Mouse (Mus musculus) lung, postnatal 0 days (tissue): Measurements from ENCODE around the gene Nfkbib. TPM values are rescaled to one million over a fixed set of nuclear protein-coding genes. Genes with fewer than 3 reads are reported as not detected.

ENCODE experiments used
- ATAC-seq: fragments of 200-750 bp; cut with Nextera tagmentation; 2 replicates; pipeline ENCODE4 v1.8.0; 2017; ENCODE audit warnings: moderate library complexity
- DNase-seq: peaks from one replicate; pipeline ENCODE4 v3.0.0-alpha.2; 2016; ENCODE audit warnings: low spot score
- H3K27ac ChIP-seq: fragments of 300-500 bp; sonication (generic); 2 replicates; pipeline ENCODE4 v1.5.1; 2014; ENCODE audit warnings: antibody characterized with exemption, mild to moderate bottlenecking, low read length, mixed read lengths
- H3K27me3 ChIP-seq: fragments of 300-500 bp; sonication (generic); replicated peaks from 2 replicates; pipeline ENCODE4 v1.6.1; 2014; ENCODE audit warnings: low read length, mixed read lengths; ENCODE audit not compliant: insufficient read depth
- H3K36me3 ChIP-seq: fragments of 300-500 bp; sonication (generic); 2 replicates; pipeline ENCODE4 v1.6.1; 2014; ENCODE audit warnings: low read length, mixed read lengths; ENCODE audit not compliant: insufficient read depth
- H3K4me1 ChIP-seq: fragments of 300-500 bp; sonication (generic); 2 replicates; pipeline ENCODE4 v1.6.1; 2014; ENCODE audit warnings: antibody characterized with exemption, low read depth, low read length, mixed read lengths; ENCODE audit not compliant: insufficient read depth
- H3K4me2 ChIP-seq: fragments of 300-500 bp; sonication (generic); replicated peaks from 2 replicates; pipeline ENCODE4 v1.6.1; 2014; ENCODE audit warnings: low read depth, mild to moderate bottlenecking, low read length, moderate library complexity, mixed read lengths
- H3K4me3 ChIP-seq: fragments of 300-500 bp; sonication (generic); 2 replicates; pipeline ENCODE4 v1.5.1; 2014; ENCODE audit warnings: low read depth, low read length
- H3K9ac ChIP-seq: fragments of 300-500 bp; sonication (generic); replicated peaks from 2 replicates; pipeline ENCODE4 v1.6.1; 2014; ENCODE audit warnings: low read depth, mild to moderate bottlenecking
- H3K9me3 ChIP-seq: fragments of 300-500 bp; sonication (generic); 2 replicates; pipeline ENCODE4 v1.6.1; 2016; ENCODE audit warnings: low read length, mixed read lengths
- CTCF ChIP-seq: IDR thresholded peaks from 2 replicates; pipeline ENCODE4 v1.5.1; 2016; ENCODE audit warnings: antibody characterized with exemption, mild to moderate bottlenecking
- EP300 ChIP-seq: IDR thresholded peaks from 2 replicates; pipeline ENCODE4 v1.6.1; 2016; ENCODE audit warnings: antibody characterized with exemption, mild to moderate bottlenecking, control low read depth
- WGBS: fragments of 180-500 bp; shearing (Covaris S2); extraction: QIAGEN DNeasy Blood & Tissue Kit; methylation state at CpG from one replicate; pipeline ENCODE4 v1.1.7; 2014; 5-methylcytosine and 5-hydroxymethylcytosine counted together
- polyA plus RNA-seq: library from polyadenylated mRNA; unstranded; fragments of >200 nt; fragmentation: Nextera tagmentation; extraction: Ambion mirVana; gene quantifications from 2 replicates; pipeline ENCODE4 v1.2.1, GENCODE M21; 2015

Gene Nfkbib
- polyA plus RNA-seq, 1 experiment from 2014 or later: 42.3 TPM

DNA sequence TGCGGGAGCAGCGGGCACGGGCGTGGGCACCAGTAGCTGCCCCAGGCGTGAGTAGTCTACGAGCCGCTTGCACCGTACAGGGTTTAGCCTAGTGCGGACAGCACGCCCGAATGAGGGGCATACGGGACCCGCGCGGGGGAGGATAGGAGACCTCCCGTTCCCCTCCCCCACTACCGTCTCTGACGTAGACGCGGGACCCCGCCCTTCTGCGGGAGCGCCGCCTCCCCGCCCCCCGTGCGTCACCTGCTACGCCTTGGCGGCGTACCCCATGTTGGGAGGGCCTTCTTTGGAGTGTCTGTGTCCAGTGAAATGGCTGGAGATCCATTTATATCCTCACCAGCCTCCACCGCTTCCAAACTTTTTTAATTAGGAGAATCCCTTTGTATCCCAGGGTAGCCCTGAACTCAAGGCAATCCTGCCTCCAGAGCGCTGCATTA is 41.7 kb upstream of the Nfkbib start:
- Histone ChIP-seq H3K9me3 (no peaks in the 10 kb centered on the region), H3K27me3 (no peaks in the 10 kb centered on the region), H3K4me3 (peak overlapping the region; percentile 75), H3K27ac (peak overlapping the region; percentile 100), H3K4me2 (peak overlapping the region; percentile 98), H3K36me3 (peaks cover 8% of the 10 kb centered on the region; the same call in 1 of the 2 replicates), H3K9ac (peak overlapping the region; percentile 83), H3K4me1 (peaks cover 20% of the 10 kb centered on the region; the same call in 1 of the 2 replicates)
- peak; percentile 97 for DNase-seq
- peak; percentile 68 for ATAC-seq
- TF ChIP-seq EP300: peak; percentile 70
- TF ChIP-seq CTCF: no peak; the same call in 1 of the 2 replicates
- 0% methylated on average over 30 of the region's 32 CpGs for WGBS

DNA sequence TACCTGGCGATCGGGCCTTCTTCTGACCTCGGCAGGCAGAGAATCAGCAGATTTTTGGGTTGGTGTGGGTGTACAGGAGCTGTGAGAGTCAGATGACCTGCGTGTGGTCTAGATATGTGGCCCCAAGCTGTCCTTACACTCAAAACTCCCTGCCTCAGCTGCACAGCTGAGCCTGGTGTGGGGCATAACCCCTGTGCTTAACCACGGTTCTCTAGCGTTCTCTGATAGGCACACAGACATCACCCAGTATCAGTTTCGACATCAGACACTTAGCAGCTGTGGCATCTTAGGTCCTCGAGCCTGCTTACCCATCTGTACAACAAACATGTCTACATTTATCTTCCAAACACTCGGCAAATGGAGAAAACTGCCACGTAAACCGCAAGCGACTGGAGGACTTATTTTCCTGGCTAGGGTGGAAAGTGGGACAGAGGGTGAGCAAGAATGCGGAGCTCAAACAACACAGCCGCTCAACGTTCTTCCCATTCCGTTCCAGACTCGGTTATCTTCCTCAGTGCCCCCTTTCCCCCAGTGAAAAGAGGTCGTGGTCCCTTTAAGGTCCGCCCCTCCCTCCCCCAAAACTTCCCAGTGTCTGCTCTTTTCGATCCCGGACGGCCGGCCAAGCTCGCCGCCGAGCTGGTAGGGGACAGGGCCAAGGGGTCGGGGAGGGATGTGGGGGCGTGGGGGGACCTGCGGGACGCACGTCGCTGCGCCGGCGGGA is 41.1 kb upstream of the Nfkbib start, which contains the start of gene Hnrnpl:
Gene Hnrnpl (plus strand): TSS at position 321 of the 721 bp plus-strand sequence.
- Histone ChIP-seq H3K27ac (peak within 1 kb of the TSS; percentile 100), H3K27me3 (no peaks in the 10 kb centered on the region), H3K9ac (peak within 1 kb of the TSS; percentile 83), H3K4me3 (peak within 1 kb of the TSS; percentile 75), H3K4me2 (peak within 1 kb of the TSS; percentile 98), H3K36me3 (peaks cover 5% of the 10 kb centered on the region; the same call in 1 of the 2 replicates), H3K9me3 (no peaks in the 10 kb centered on the region), H3K4me1 (peaks cover 23% of the 10 kb centered on the region; the same call in 1 of the 2 replicates)
- TF ChIP-seq CTCF (no peak), EP300 (peak; percentile 33; the same call in 1 of the 2 replicates)
- peak; percentile 10 for ATAC-seq
- 2% methylated on average over 31 of the region's 35 CpGs for WGBS
- DNase-seq: peak; percentile 85

DNA sequence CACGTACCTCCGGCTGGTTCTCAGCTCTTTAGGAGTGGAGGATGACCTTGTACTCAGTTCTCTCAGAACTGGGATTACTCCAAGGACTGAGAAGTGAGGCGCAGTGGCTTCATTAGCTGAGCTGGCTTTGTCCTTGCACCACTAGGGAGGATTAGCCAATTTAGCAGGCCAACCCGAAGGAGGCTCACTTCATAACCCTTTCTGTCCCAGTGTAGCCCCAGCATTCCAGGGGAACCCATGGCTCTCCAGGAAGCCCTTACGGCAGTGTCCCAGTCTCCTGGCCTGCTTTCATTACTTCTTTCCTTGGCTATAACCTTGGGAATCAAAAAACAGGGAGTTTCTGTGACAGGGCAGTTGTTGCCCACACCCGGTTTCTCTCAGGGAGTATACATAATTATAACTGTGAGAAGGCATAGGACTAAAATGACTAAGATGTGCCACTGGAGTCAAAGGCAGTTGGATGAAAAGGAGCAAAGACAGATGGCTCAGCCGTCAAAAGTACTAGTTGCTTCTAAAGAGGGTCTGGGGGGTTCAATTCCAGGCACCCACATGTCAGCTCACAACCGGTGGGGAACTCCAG is 40.4 kb upstream of the Nfkbib start:
- Histone ChIP-seq H3K27me3 (no peaks in the 10 kb centered on the region), H3K27ac (peak overlapping the region; percentile 100), H3K9me3 (no peaks in the 10 kb centered on the region), H3K36me3 (no peaks in the 10 kb centered on the region), H3K4me3 (peak overlapping the region; percentile 75), H3K4me2 (peak overlapping the region; percentile 98), H3K9ac (peak overlapping the region; percentile 83), H3K4me1 (peaks cover 27% of the 10 kb centered on the region; the same call in 1 of the 2 replicates)
- TF ChIP-seq CTCF: 0 out of 2 replicates have a peak, but pooled peaks have one; percentile 13
- no peak for TF ChIP-seq EP300
- WGBS: 32% methylated on average over 8 of the region's 8 CpGs
- ATAC-seq (no peak), DNase-seq (peak; percentile 77)

- peak; percentile 49 for TF ChIP-seq CTCF
- TF ChIP-seq EP300: no peak
- Histone ChIP-seq H3K4me2 (no peak overlapping the region), H3K36me3 (no peaks in the 10 kb centered on the region), H3K4me1 (peaks cover 32% of the 10 kb centered on the region), H3K27ac (no peak overlapping the region), H3K27me3 (no peaks in the 10 kb centered on the region), H3K9me3 (no peaks in the 10 kb centered on the region), H3K4me3 (no peak overlapping the region), H3K9ac (no peak overlapping the region)
- WGBS: 70% methylated on average over 4 of the region's 4 CpGs
- DNase-seq (peak; percentile 44), ATAC-seq (no peak)
Observed at GRCm38 (mm10) chr7:28806869-28807268, 39.6 kb upstream of the Nfkbib start.

DNA sequence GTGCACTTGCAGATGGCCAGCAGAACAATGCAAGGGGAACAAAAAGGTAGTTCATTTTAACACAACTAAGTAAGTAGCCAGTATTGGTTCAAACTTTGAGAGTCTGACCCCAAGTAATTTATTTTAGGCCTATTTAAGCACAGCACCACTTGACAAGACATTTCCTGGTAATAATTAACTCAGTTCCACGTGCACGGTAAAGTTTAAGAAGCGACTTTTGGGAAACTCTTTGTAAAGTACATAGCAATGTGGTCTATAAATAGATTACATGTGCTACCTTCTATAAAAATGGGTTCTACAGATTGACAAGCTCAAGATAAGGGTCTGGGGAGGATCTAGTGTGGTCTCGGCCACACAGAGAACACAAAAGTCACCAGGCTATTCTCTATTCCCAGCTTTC is 36.4 kb upstream of the Nfkbib start:
- no peak for ATAC-seq
- no peak overlapping the region for H3K9ac ChIP-seq
- peak; percentile 54 for DNase-seq
- H3K36me3 ChIP-seq: no peaks in the 10 kb centered on the region
- WGBS: 27% methylated on average over 4 of the region's 4 CpGs
- H3K27ac ChIP-seq: peak overlapping the region; percentile 94
- H3K27me3 ChIP-seq: no peaks in the 10 kb centered on the region
- no peak overlapping the region for H3K4me2 ChIP-seq
- peaks cover 34% of the 10 kb centered on the region for H3K4me1 ChIP-seq
- no peak overlapping the region for H3K4me3 ChIP-seq
- H3K9me3 ChIP-seq: no peaks in the 10 kb centered on the region
- no peak for TF ChIP-seq EP300
- no peak for TF ChIP-seq CTCF

DNA sequence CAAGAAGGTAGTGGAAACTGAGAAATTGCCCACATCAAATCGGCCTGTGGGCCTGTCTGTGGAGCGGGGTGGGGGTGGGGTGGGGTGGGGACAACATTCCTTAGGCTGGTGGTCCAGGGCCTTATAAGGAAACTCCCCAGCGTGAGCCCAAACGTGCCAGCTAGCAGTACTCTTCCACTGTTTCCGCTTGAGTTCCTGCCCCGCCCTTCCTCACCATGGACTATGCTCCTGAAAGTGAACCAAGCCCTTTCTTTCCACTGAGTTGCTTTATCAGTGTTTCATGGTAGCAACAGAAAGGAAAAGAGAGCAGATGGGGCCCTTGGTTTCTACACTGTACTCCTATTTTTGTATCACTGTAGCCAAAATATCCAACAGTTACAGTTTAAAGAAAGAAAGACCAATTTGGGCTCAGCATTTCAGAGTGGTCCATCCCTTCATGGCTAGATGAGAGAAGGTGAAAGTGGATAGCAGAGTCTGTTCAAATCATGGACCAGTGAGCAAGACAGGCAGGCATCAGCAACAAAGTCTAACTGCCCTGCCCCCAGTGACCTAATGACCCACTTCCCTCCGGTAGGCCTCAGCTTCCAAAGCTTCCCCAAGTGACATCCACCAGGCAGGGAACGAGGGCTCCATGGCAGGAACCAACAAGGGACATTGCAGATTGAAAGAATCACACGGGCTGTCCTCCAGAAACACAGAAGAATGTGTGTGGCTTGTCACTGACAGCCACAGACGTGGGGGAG is 35.7 kb upstream of the Nfkbib start:
- peaks cover 31% of the 10 kb centered on the region for H3K4me1 ChIP-seq
- peak overlapping the region; percentile 94 for H3K27ac ChIP-seq
- no peak overlapping the region for H3K4me3 ChIP-seq
- H3K9ac ChIP-seq: no peak overlapping the region
- TF ChIP-seq EP300: peak; percentile 79
- TF ChIP-seq CTCF: no peak
- WGBS: 4% methylated on average over 10 of the region's 10 CpGs
- no peaks in the 10 kb centered on the region for H3K9me3 ChIP-seq
- ATAC-seq (peak; percentile 74), DNase-seq (peak; percentile 91)
- H3K36me3 ChIP-seq: no peaks in the 10 kb centered on the region
- no peaks in the 10 kb centered on the region for H3K27me3 ChIP-seq
- peak overlapping the region; percentile 38; the same call in 1 of the 2 replicates for H3K4me2 ChIP-seq
